Mouse (Mus musculus): ENCODE data around the gene Olfr971. TPM values are rescaled to one million over a fixed set of nuclear protein-coding genes. Genes with fewer than 3 reads are reported as not detected.
A peak's percentile ranks its signal among the peaks of the same experiment; 100 is the strongest.
"Not testable (repeated sequence)": the region's sequence is repeated elsewhere in the genome, so short reads cannot be mapped to it uniquely, and the experiment has no call there.

Olfr971 gene
- polyA plus RNA-seq (2016; fragmentation: Nextera tagmentation; extraction: Ambion mirVana), result not detected in 2 replicates

GRCm38 (mm10) chr9:39836576-39836975 is at the start of gene Olfr971:
TSS of gene Olfr971 (plus strand) at chr9:39836876.
- not testable (repeated sequence) for ATAC-seq (ENCODE audit: low FRiP score); H3K4me2 ChIP-seq (replicated peaks); H3K27ac ChIP-seq; H3K9me3 ChIP-seq (replicated peaks); H3K36me3 ChIP-seq; H3K9ac ChIP-seq; H3K4me3 ChIP-seq; H3K27me3 ChIP-seq; H3K4me1 ChIP-seq
- 100% methylated on average over 2 of the region's 2 CpGs for WGBS

GRCm38 (mm10) chr9:39790558-39790957 is 46.1 kb upstream of the Olfr971 start, which contains the start of gene Olfr969:
TSS of gene Olfr969 (plus strand) at chr9:39790945.
- no peaks in the 10 kb centered on the region for H3K4me1 ChIP-seq
- ATAC-seq (ENCODE audit: low FRiP score), result no peak
- no peaks in the 10 kb centered on the region for H3K9me3 ChIP-seq (replicated peaks)
- H3K27ac ChIP-seq, result no peak within 1 kb of the TSS
- no peak within 1 kb of the TSS for H3K9ac ChIP-seq
- H3K4me3 ChIP-seq, result no peak within 1 kb of the TSS
- 74% methylated on average over 2 of the region's 2 CpGs for WGBS
- no peak within 1 kb of the TSS for H3K4me2 ChIP-seq (replicated peaks)
- H3K27me3 ChIP-seq, result no peaks in the 10 kb centered on the region
- no peaks in the 10 kb centered on the region for H3K36me3 ChIP-seq

- Histone ChIP-seq H3K36me3 (no peaks in the 10 kb centered on the region), H3K4me2 (replicated peaks) (no peak within 1 kb of the TSS), H3K9me3 (replicated peaks) (no peaks in the 10 kb centered on the region), H3K4me3 (no peak within 1 kb of the TSS), H3K4me1 (no peaks in the 10 kb centered on the region), H3K27ac (no peak within 1 kb of the TSS), H3K9ac (no peak within 1 kb of the TSS), H3K27me3 (no peaks in the 10 kb centered on the region)
- ATAC-seq (ENCODE audit: low FRiP score), result no peak
- 82% methylated on average over 4 of the region's 4 CpGs for WGBS
These were observed 28.1 kb upstream of the Olfr971 start, which contains the start of gene Olfr970 for GRCm38 (mm10) chr9:39808560-39808959. TSS of gene Olfr970 (plus strand) at chr9:39808860.

- no peak for ATAC-seq (ENCODE audit: low FRiP score)
- 75% methylated on average over 2 of the region's 2 CpGs for WGBS
- Histone ChIP-seq H3K9ac (no peak within 1 kb of the TSS), H3K4me2 (replicated peaks) (no peak within 1 kb of the TSS), H3K4me3 (no peak within 1 kb of the TSS), H3K4me1 (no peaks in the 10 kb centered on the region), H3K27ac (no peak within 1 kb of the TSS), H3K9me3 (replicated peaks) (no peaks in the 10 kb centered on the region), H3K27me3 (no peaks in the 10 kb centered on the region), H3K36me3 (no peaks in the 10 kb centered on the region)
These were observed 29.4 kb downstream of the Olfr971 start, which contains the start of gene Olfr972 for GRCm38 (mm10) chr9:39866122-39866521. TSS of gene Olfr972 (plus strand) at chr9:39866422.

- not testable (repeated sequence) for ATAC-seq (ENCODE audit: low FRiP score); H3K9ac ChIP-seq; H3K4me2 ChIP-seq (replicated peaks); H3K4me1 ChIP-seq; H3K36me3 ChIP-seq; H3K27me3 ChIP-seq; H3K4me3 ChIP-seq; H3K9me3 ChIP-seq (replicated peaks); H3K27ac ChIP-seq
- WGBS, result 79% methylated on average over 1 of the region's 1 CpGs
These were observed 35.3 kb downstream of the Olfr971 start for GRCm38 (mm10) chr9:39871986-39872385.

- not testable (repeated sequence) for H3K4me2 ChIP-seq (replicated peaks); H3K27me3 ChIP-seq; H3K36me3 ChIP-seq; H3K4me3 ChIP-seq; H3K9ac ChIP-seq; H3K27ac ChIP-seq; H3K4me1 ChIP-seq; H3K9me3 ChIP-seq (replicated peaks)
- ATAC-seq (ENCODE audit: low FRiP score), result peak; percentile 81
- no CpG with 5 or more reads among the region's 4 CpGs for WGBS
These were observed 41.1 kb downstream of the Olfr971 start for GRCm38 (mm10) chr9:39877541-39878396.

Other genes starting within 250 kb of the Olfr971 start
- gene AW551984, start 232.5 kb upstream of the Olfr971 start, polyA plus RNA-seq (2016; fragmentation: Nextera tagmentation; extraction: Ambion mirVana), result 30.6 and 34.7 TPM in 2 replicates
- not detected in 2 replicates for gene Olfr148, start 226.2 kb upstream of the Olfr971 start, polyA plus RNA-seq (2016; fragmentation: Nextera tagmentation; extraction: Ambion mirVana)
- gene Olfr960, start 215.5 kb upstream of the Olfr971 start, polyA plus RNA-seq (2016; fragmentation: Nextera tagmentation; extraction: Ambion mirVana), result not detected in 2 replicates
- not detected in 2 replicates for gene Olfr961, start 191.8 kb upstream of the Olfr971 start, polyA plus RNA-seq (2016; fragmentation: Nextera tagmentation; extraction: Ambion mirVana)
- gene Olfr963, start 169.7 kb upstream of the Olfr971 start, polyA plus RNA-seq (2016; fragmentation: Nextera tagmentation; extraction: Ambion mirVana), result not detected in 2 replicates
- not detected in 2 replicates for gene Olfr149, start 129.8 kb upstream of the Olfr971 start, polyA plus RNA-seq (2016; fragmentation: Nextera tagmentation; extraction: Ambion mirVana)
- not detected in 2 replicates for gene Olfr965, start 125.5 kb upstream of the Olfr971 start, polyA plus RNA-seq (2016; fragmentation: Nextera tagmentation; extraction: Ambion mirVana)
- not detected in 2 replicates for gene Olfr150, start 105.9 kb upstream of the Olfr971 start, polyA plus RNA-seq (2016; fragmentation: Nextera tagmentation; extraction: Ambion mirVana)
- gene Olfr967, start 90.6 kb upstream of the Olfr971 start, polyA plus RNA-seq (2016; fragmentation: Nextera tagmentation; extraction: Ambion mirVana), result not detected in 2 replicates
- not detected in 2 replicates for gene Olfr968, start 53.6 kb upstream of the Olfr971 start, polyA plus RNA-seq (2016; fragmentation: Nextera tagmentation; extraction: Ambion mirVana)
- not detected in 2 replicates for gene Olfr969, start 45.9 kb upstream of the Olfr971 start, polyA plus RNA-seq (2016; fragmentation: Nextera tagmentation; extraction: Ambion mirVana)
- gene Olfr970, start 28.0 kb upstream of the Olfr971 start, polyA plus RNA-seq (2016; fragmentation: Nextera tagmentation; extraction: Ambion mirVana), result not detected in 2 replicates
- not detected in 2 replicates for gene Olfr972, start 29.5 kb downstream of the Olfr971 start, polyA plus RNA-seq (2016; fragmentation: Nextera tagmentation; extraction: Ambion mirVana)
- not detected in 2 replicates for gene Olfr229, start 70.5 kb downstream of the Olfr971 start, polyA plus RNA-seq (2016; fragmentation: Nextera tagmentation; extraction: Ambion mirVana)
- gene Olfr974, start 100.6 kb downstream of the Olfr971 start, polyA plus RNA-seq (2016; fragmentation: Nextera tagmentation; extraction: Ambion mirVana), result not detected in 2 replicates
- not detected in 2 replicates for gene Olfr975, start 115.2 kb downstream of the Olfr971 start, polyA plus RNA-seq (2016; fragmentation: Nextera tagmentation; extraction: Ambion mirVana)
- not detected in 2 replicates for gene Olfr976, start 124.3 kb downstream of the Olfr971 start, polyA plus RNA-seq (2016; fragmentation: Nextera tagmentation; extraction: Ambion mirVana)
- not detected in 2 replicates for gene Olfr978, start 155.2 kb downstream of the Olfr971 start, polyA plus RNA-seq (2016; fragmentation: Nextera tagmentation; extraction: Ambion mirVana)
- gene Olfr979, start 166.6 kb downstream of the Olfr971 start, polyA plus RNA-seq (2016; fragmentation: Nextera tagmentation; extraction: Ambion mirVana), result not detected in 2 replicates
- gene Olfr980, start 172.7 kb downstream of the Olfr971 start, polyA plus RNA-seq (2016; fragmentation: Nextera tagmentation; extraction: Ambion mirVana), result not detected in 2 replicates
- not detected in 2 replicates for gene Olfr981, start 184.6 kb downstream of the Olfr971 start, polyA plus RNA-seq (2016; fragmentation: Nextera tagmentation; extraction: Ambion mirVana)
- not detected in 2 replicates for gene Olfr982, start 237.0 kb downstream of the Olfr971 start, polyA plus RNA-seq (2016; fragmentation: Nextera tagmentation; extraction: Ambion mirVana)